Mouse (Mus musculus): ENCODE results near the gene Npc1l1. TPM values are rescaled to one million over a fixed set of nuclear protein-coding genes. Genes with fewer than 3 reads are reported as not detected.

Npc1l1 gene
- polyA plus RNA-seq, 1 experiment from 2014 or later: 0.04 TPM

DNA sequence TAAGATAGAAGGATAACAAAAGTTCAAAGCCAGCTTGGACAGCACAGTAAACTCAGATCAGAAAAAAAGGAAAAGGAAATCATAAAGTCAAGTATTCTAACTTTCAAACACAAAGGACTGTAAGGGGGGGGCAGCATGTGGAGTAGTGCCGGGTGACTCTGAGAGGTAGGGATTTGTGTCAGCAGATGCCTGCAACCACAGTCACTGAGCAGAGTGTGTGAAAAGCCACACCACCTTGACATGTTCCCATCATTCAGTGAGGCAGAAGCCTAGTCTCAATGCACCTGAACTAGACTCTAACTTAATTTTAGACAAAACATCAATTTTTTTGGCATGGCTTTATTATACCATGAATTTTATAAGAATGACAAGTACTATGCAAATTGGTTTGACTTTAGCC, 54.4 kb downstream of the Npc1l1 start:
- H3K4me2 ChIP-seq (replicated peaks): no peak overlapping the region
- no peak overlapping the region for H3K4me3 ChIP-seq (replicated peaks; ENCODE audit: low read length)
- no peaks in the 10 kb centered on the region for H3K36me3 ChIP-seq (replicated peaks; ENCODE audit: control insufficient read depth, insufficient read depth)
- H3K27me3 ChIP-seq (ENCODE audit: control insufficient read depth, insufficient read depth, low read length): no peaks in the 10 kb centered on the region
- H3K9ac ChIP-seq: no peak overlapping the region
- WGBS: 73% methylated on average over 1 of the region's 1 CpGs
- no peak for ATAC-seq (ENCODE audit: low FRiP score)
- no peaks in the 10 kb centered on the region for H3K9me3 ChIP-seq (ENCODE audit: control insufficient read depth, low read length)
- DNase-seq (ENCODE audit: low spot score): no peak
- peaks cover 25% of the 10 kb centered on the region for H3K4me1 ChIP-seq (replicated peaks; ENCODE audit: control insufficient read depth, insufficient read depth, low read length)
- no peak overlapping the region for H3K27ac ChIP-seq

DNA sequence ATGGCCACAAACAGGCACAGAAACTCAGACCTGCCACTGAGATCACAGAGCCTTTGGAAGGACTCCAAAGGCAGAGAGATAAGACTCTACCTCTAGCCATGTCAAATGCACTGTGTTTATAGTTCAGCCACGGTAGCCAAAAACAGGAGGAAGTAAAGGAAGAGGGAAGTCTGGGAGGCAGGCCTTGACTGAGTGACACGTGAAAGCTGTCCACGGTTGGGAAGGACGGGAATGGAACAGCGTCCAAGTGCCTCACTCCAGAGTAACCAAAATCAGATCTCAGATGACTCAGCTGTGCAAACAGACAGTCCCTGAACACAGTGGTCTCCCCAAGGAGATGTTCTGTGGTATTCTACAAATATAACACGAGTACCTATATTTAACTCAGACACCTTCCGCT, 55.2 kb downstream of the Npc1l1 start:
- no peaks in the 10 kb centered on the region for H3K9me3 ChIP-seq (ENCODE audit: control insufficient read depth, low read length)
- H3K4me3 ChIP-seq (replicated peaks; ENCODE audit: low read length): no peak overlapping the region
- H3K4me1 ChIP-seq (replicated peaks; ENCODE audit: control insufficient read depth, insufficient read depth, low read length): peaks cover 25% of the 10 kb centered on the region
- H3K36me3 ChIP-seq (replicated peaks; ENCODE audit: control insufficient read depth, insufficient read depth): no peaks in the 10 kb centered on the region
- DNase-seq (ENCODE audit: low spot score): no peak
- no peak overlapping the region for H3K9ac ChIP-seq
- no peaks in the 10 kb centered on the region for H3K27me3 ChIP-seq (ENCODE audit: control insufficient read depth, insufficient read depth, low read length)
- no peak for ATAC-seq (ENCODE audit: low FRiP score)
- no peak overlapping the region for H3K4me2 ChIP-seq (replicated peaks)
- WGBS: 75% methylated on average over 7 of the region's 7 CpGs
- H3K27ac ChIP-seq: no peak overlapping the region

GRCm38 (mm10) chr11:6169041-6169663, 60.8 kb downstream of the Npc1l1 start:
- DNase-seq (ENCODE audit: low spot score) (no peak), ATAC-seq (ENCODE audit: low FRiP score) (no peak)
- no peak overlapping the region for H3K9ac ChIP-seq
- 93% methylated on average over 2 of the region's 2 CpGs for WGBS
- H3K27me3 ChIP-seq (ENCODE audit: control insufficient read depth, insufficient read depth, low read length): no peaks in the 10 kb centered on the region
- no peaks in the 10 kb centered on the region for H3K9me3 ChIP-seq (ENCODE audit: control insufficient read depth, low read length)
- no peaks in the 10 kb centered on the region for H3K4me1 ChIP-seq (replicated peaks; ENCODE audit: control insufficient read depth, insufficient read depth, low read length)
- H3K4me2 ChIP-seq (replicated peaks): no peak overlapping the region
- no peak overlapping the region for H3K4me3 ChIP-seq (replicated peaks; ENCODE audit: low read length)
- no peak overlapping the region for H3K27ac ChIP-seq
- H3K36me3 ChIP-seq (replicated peaks; ENCODE audit: control insufficient read depth, insufficient read depth): no peaks in the 10 kb centered on the region

DNA sequence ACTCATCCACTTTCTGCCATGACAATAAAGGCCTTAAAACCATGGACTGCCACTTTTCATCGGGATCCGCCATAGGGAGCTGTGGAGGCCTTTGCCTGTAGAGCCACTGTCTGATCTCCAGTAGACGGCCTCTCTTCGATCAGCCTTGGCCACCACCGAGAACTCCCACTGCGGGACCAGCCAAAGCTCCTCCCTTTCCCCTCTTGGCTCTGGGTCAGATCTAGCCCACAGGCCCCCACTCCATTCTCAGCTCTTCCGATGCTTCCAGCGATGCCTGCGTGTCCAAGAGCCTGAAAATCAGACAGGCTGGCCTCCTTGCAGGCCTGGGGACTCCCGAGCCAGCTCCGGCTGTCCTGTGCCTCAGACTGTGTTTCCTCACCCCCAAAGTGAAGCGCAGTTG, 63.6 kb downstream of the Npc1l1 start:
- Histone ChIP-seq H3K36me3 (replicated peaks; ENCODE audit: control insufficient read depth, insufficient read depth) (no peaks in the 10 kb centered on the region), H3K9ac (no peak overlapping the region), H3K4me2 (replicated peaks) (no peak overlapping the region), H3K27me3 (ENCODE audit: control insufficient read depth, insufficient read depth, low read length) (no peaks in the 10 kb centered on the region), H3K27ac (no peak overlapping the region), H3K9me3 (ENCODE audit: control insufficient read depth, low read length) (no peaks in the 10 kb centered on the region), H3K4me3 (replicated peaks; ENCODE audit: low read length) (no peak overlapping the region), H3K4me1 (replicated peaks; ENCODE audit: control insufficient read depth, insufficient read depth, low read length) (no peaks in the 10 kb centered on the region)
- DNase-seq (ENCODE audit: low spot score) (no peak), ATAC-seq (ENCODE audit: low FRiP score) (no peak)
- WGBS: 91% methylated on average over 12 of the region's 12 CpGs

GRCm38 (mm10) chr11:6165391-6166081, 64.4 kb downstream of the Npc1l1 start:
- Histone ChIP-seq H3K4me2 (replicated peaks) (no peak overlapping the region), H3K4me1 (replicated peaks; ENCODE audit: control insufficient read depth, insufficient read depth, low read length) (no peaks in the 10 kb centered on the region), H3K27me3 (ENCODE audit: control insufficient read depth, insufficient read depth, low read length) (no peaks in the 10 kb centered on the region), H3K4me3 (replicated peaks; ENCODE audit: low read length) (no peak overlapping the region), H3K9me3 (ENCODE audit: control insufficient read depth, low read length) (no peaks in the 10 kb centered on the region), H3K36me3 (replicated peaks; ENCODE audit: control insufficient read depth, insufficient read depth) (no peaks in the 10 kb centered on the region), H3K9ac (no peak overlapping the region), H3K27ac (no peak overlapping the region)
- no peak for DNase-seq (ENCODE audit: low spot score)
- WGBS: 89% methylated on average over 7 of the region's 7 CpGs
- ATAC-seq (ENCODE audit: low FRiP score): no peak

- Histone ChIP-seq H3K9ac (no peak overlapping the region), H3K4me3 (replicated peaks; ENCODE audit: low read length) (no peak overlapping the region), H3K4me1 (replicated peaks; ENCODE audit: control insufficient read depth, insufficient read depth, low read length) (no peaks in the 10 kb centered on the region), H3K27me3 (ENCODE audit: control insufficient read depth, insufficient read depth, low read length) (no peaks in the 10 kb centered on the region), H3K4me2 (replicated peaks) (no peak overlapping the region), H3K27ac (no peak overlapping the region), H3K9me3 (ENCODE audit: control insufficient read depth, low read length) (no peaks in the 10 kb centered on the region), H3K36me3 (replicated peaks; ENCODE audit: control insufficient read depth, insufficient read depth) (no peaks in the 10 kb centered on the region)
- WGBS: 95% methylated on average over 7 of the region's 7 CpGs
- ATAC-seq (ENCODE audit: low FRiP score) (no peak), DNase-seq (ENCODE audit: low spot score) (no peak)
Measured at GRCm38 (mm10) chr11:6164781-6165180, 65.2 kb downstream of the Npc1l1 start.

- 94% methylated on average over 12 of the region's 12 CpGs for WGBS
- Histone ChIP-seq H3K4me1 (replicated peaks; ENCODE audit: control insufficient read depth, insufficient read depth, low read length) (no peaks in the 10 kb centered on the region), H3K9ac (no peak overlapping the region), H3K36me3 (replicated peaks; ENCODE audit: control insufficient read depth, insufficient read depth) (no peaks in the 10 kb centered on the region), H3K27ac (no peak overlapping the region), H3K4me3 (replicated peaks; ENCODE audit: low read length) (no peak overlapping the region), H3K4me2 (replicated peaks) (no peak overlapping the region), H3K27me3 (ENCODE audit: control insufficient read depth, insufficient read depth, low read length) (no peaks in the 10 kb centered on the region), H3K9me3 (ENCODE audit: control insufficient read depth, low read length) (no peaks in the 10 kb centered on the region)
- ATAC-seq (ENCODE audit: low FRiP score) (no peak), DNase-seq (ENCODE audit: low spot score) (no peak)
Measured at GRCm38 (mm10) chr11:6163706-6164105, 66.2 kb downstream of the Npc1l1 start.

DNA sequence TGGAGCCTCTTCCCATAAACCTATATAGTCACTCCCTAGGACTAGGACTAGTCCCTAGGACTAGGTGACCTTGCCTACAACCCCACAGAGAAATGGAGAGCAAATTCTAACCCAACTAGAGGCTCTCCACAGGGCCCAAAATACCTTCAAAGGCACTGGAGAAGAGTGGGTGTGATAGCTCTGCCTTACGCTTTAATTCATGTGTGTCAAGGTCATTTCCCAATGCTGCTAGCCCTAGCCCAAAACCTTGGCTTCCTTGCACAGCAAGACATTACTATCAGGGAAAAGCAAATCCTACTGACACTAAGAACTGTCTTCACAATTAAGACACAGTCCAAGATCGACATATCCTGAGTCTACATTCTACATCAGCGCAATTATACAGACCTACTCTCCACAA, 66.9 kb downstream of the Npc1l1 start:
- H3K4me2 ChIP-seq (replicated peaks): no peak overlapping the region
- no peak overlapping the region for H3K9ac ChIP-seq
- no peaks in the 10 kb centered on the region for H3K4me1 ChIP-seq (replicated peaks; ENCODE audit: control insufficient read depth, insufficient read depth, low read length)
- no peak for ATAC-seq (ENCODE audit: low FRiP score)
- H3K27ac ChIP-seq: no peak overlapping the region
- H3K9me3 ChIP-seq (ENCODE audit: control insufficient read depth, low read length): no peaks in the 10 kb centered on the region
- 95% methylated on average over 3 of the region's 3 CpGs for WGBS
- no peak overlapping the region for H3K4me3 ChIP-seq (replicated peaks; ENCODE audit: low read length)
- DNase-seq (ENCODE audit: low spot score): no peak
- no peaks in the 10 kb centered on the region for H3K36me3 ChIP-seq (replicated peaks; ENCODE audit: control insufficient read depth, insufficient read depth)
- no peaks in the 10 kb centered on the region for H3K27me3 ChIP-seq (ENCODE audit: control insufficient read depth, insufficient read depth, low read length)

DNA sequence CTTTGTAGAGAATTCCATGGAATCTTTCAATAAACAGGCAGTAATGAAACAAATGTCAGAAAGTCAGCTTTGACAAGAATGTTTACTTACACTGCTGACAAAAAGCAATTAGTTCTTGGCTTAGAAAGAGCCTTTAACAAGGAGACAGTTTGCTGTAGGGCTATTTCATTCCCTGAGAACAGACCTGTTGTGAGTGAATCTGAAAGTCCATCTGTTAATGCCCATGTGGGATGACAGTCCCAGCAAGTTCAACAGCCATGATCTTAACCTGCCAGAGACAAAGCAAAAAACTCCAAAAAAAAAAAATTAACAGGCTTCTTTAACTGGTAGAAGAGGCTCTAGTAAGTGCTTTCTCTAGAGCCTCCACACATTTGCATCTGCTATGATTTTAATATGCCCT, 68.4 kb downstream of the Npc1l1 start:
- Histone ChIP-seq H3K9ac (no peak overlapping the region), H3K27ac (no peak overlapping the region), H3K4me1 (replicated peaks; ENCODE audit: control insufficient read depth, insufficient read depth, low read length) (0 out of 2 replicates have a peak, but pooled peaks cover 5% of the 10 kb centered on the region), H3K4me3 (replicated peaks; ENCODE audit: low read length) (no peak overlapping the region), H3K4me2 (replicated peaks) (no peak overlapping the region), H3K9me3 (ENCODE audit: control insufficient read depth, low read length) (no peaks in the 10 kb centered on the region), H3K36me3 (replicated peaks; ENCODE audit: control insufficient read depth, insufficient read depth) (no peaks in the 10 kb centered on the region), H3K27me3 (ENCODE audit: control insufficient read depth, insufficient read depth, low read length) (no peaks in the 10 kb centered on the region)
- ATAC-seq (ENCODE audit: low FRiP score) (no peak), DNase-seq (ENCODE audit: low spot score) (no peak)
